Mouse (Mus musculus): ENCODE results near the gene C2cd4c.

C2cd4c gene

GRCm38 (mm10) chr10:79578276-79578675 lies 35.5 kb downstream of the C2cd4c start:
- no peak for DNase-seq

- DNase-seq, result no peak
These were observed 36.4 kb downstream of the C2cd4c start for GRCm38 (mm10) chr10:79577376-79577775.

GRCm38 (mm10) chr10:79575754-79576153 lies 38.1 kb downstream of the C2cd4c start:
- DNase-seq, result no peak

- DNase-seq, result no peak
These were observed 39.0 kb downstream of the C2cd4c start for GRCm38 (mm10) chr10:79574796-79575195.

GRCm38 (mm10) chr10:79574350-79574749 lies 39.5 kb downstream of the C2cd4c start:
- no peak for DNase-seq

- DNase-seq, result no peak
These were observed 40.2 kb downstream of the C2cd4c start for GRCm38 (mm10) chr10:79573611-79574010.

- no peak for DNase-seq
These were observed 42.5 kb downstream of the C2cd4c start for GRCm38 (mm10) chr10:79571314-79571713.

- DNase-seq, result no peak
These were observed 43.9 kb downstream of the C2cd4c start for GRCm38 (mm10) chr10:79569921-79570320.

GRCm38 (mm10) chr10:79559716-79560115 lies 54.1 kb downstream of the C2cd4c start:
- DNase-seq, result no peak

GRCm38 (mm10) chr10:79557496-79557895 lies 56.3 kb downstream of the C2cd4c start:
- no peak for DNase-seq

GRCm38 (mm10) chr10:79556951-79557350 lies 56.9 kb downstream of the C2cd4c start:
- no peak for DNase-seq
